Mouse (Mus musculus): ENCODE measurements around the gene Hist1h4b. TPM values are rescaled to one million over a fixed set of nuclear protein-coding genes. Genes with fewer than 3 reads are reported as not detected.
"Not testable (repeated sequence)": the region's sequence is repeated elsewhere in the genome, so short reads cannot be mapped to it uniquely, and the experiment has no call there.

Hist1h4b gene
- total and polyA plus RNA-seq, 2 experiments, result 63.4 TPM; not detected in 1

DNA sequence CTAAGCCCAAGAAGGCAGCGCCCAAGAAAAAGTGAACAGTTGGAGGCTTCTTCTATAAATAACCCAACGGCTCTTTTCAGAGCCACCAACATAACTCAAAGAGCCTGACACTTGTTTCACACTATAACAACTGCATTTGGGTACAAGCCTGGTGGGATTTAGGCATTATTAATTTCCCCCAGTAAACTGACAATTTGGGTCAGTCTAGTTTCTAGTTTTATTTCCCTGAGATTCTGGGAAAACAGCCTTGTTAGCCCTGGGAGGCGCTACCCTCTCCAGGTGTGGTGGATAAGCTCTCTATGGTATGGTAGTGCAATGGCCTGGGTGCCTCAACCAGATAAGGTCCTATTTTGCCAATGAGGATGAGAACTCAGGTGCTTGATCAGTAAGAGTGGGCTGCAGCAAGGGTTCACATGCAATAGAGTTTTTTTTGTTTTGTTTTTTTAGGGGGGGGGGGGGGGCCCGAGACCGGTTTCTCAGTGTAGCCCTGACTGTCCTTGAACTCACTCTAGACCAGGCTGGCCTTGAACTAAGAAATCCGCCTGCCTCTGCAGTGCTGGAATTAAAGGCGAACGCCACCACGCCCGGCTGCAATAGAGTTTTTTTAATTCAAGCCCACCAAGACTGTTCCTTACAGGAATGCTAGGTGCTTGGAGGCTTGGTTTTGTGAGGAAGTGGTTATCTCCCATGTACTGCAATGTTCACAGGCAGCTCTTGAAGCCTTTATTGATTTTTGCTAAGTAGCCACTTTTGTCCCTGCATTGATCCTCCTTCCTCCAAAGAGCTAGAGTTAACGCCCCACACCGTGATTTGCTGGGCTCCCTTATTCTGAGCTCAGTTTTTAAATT is 7.7 kb downstream of the Hist1h4b start:
- no peaks in the 10 kb centered on the region for H3K79me2 ChIP-seq (ENCODE audit: control insufficient read depth, insufficient read depth, low read length)
- H3K9ac ChIP-seq (ENCODE audit: low read depth, low read length), result no peak overlapping the region
- H3K4me3 ChIP-seq (ENCODE audit: insufficient read depth, low read depth, low read length), result no peak overlapping the region
- no peak for DNase-seq (ENCODE audit: extremely low read depth, low read depth, low spot score)
- peaks cover 14% of the 10 kb centered on the region; the same call in 1 of the 2 replicates for H3K4me1 ChIP-seq (ENCODE audit: control insufficient read depth, insufficient read depth, low read length)
- H3K27me3 ChIP-seq (ENCODE audit: control insufficient read depth, insufficient read depth, low read length), result no peaks in the 10 kb centered on the region
- H3K27ac ChIP-seq (replicated peaks; ENCODE audit: insufficient read depth, low read depth, low read length), result no peak overlapping the region
- H3K36me3 ChIP-seq (ENCODE audit: control insufficient read depth, insufficient read depth, low read length), result no peaks in the 10 kb centered on the region
- 57% methylated on average over 12 of the region's 12 CpGs for WGBS
- TF ChIP-seq CTCF (IDR thresholded peaks at IDR 0.05; ENCODE audit: low read depth, low read length), result no peak
- no peak for TF ChIP-seq POLR2A (IDR thresholded peaks at IDR 0.05; ENCODE audit: extremely low read depth, insufficient read depth, low read length)

- no peak overlapping the region for H3K9ac ChIP-seq (ENCODE audit: low read depth, low read length)
- TF ChIP-seq POLR2A (IDR thresholded peaks at IDR 0.05; ENCODE audit: extremely low read depth, insufficient read depth, low read length) (no peak), CTCF (IDR thresholded peaks at IDR 0.05; ENCODE audit: low read depth, low read length) (no peak)
- no peaks in the 10 kb centered on the region for H3K36me3 ChIP-seq (ENCODE audit: control insufficient read depth, insufficient read depth, low read length)
- H3K27ac ChIP-seq (replicated peaks; ENCODE audit: insufficient read depth, low read depth, low read length), result no peak overlapping the region
- peaks cover 12% of the 10 kb centered on the region; the same call in 1 of the 2 replicates for H3K4me1 ChIP-seq (ENCODE audit: control insufficient read depth, insufficient read depth, low read length)
- no peaks in the 10 kb centered on the region for H3K79me2 ChIP-seq (ENCODE audit: control insufficient read depth, insufficient read depth, low read length)
- no peaks in the 10 kb centered on the region for H3K27me3 ChIP-seq (ENCODE audit: control insufficient read depth, insufficient read depth, low read length)
- WGBS, result 92% methylated on average over 1 of the region's 1 CpGs
- no peak for DNase-seq (ENCODE audit: extremely low read depth, low read depth, low spot score)
- no peak overlapping the region for H3K4me3 ChIP-seq (ENCODE audit: insufficient read depth, low read depth, low read length)
Measured at GRCm38 (mm10) chr13:23765172-23765513, 8.3 kb downstream of the Hist1h4b start.

DNA sequence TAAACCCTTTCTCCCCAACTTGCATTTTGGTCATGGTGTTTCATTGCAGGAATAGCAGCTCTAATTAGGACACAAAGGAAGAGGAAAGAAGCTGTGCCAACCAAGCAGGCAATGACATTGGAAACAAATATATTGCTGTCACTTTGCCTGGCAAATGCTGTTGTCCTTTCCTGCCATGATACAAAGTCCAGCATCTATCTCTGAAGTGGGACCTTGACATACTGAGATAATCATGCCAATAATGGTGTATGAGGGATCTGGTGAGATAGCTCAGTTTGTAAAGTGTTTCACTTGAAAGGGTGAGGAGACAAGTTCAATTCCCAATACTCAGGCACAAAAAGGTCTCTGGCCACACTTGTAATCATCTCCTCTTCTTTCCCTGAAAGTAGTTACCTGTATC is 10.0 kb downstream of the Hist1h4b start:
- Histone ChIP-seq H3K79me2 (ENCODE audit: control insufficient read depth, insufficient read depth, low read length) (no peaks in the 10 kb centered on the region), H3K27me3 (ENCODE audit: control insufficient read depth, insufficient read depth, low read length) (no peaks in the 10 kb centered on the region), H3K4me1 (ENCODE audit: control insufficient read depth, insufficient read depth, low read length) (peaks cover 7% of the 10 kb centered on the region; the same call in 1 of the 2 replicates), H3K36me3 (ENCODE audit: control insufficient read depth, insufficient read depth, low read length) (no peaks in the 10 kb centered on the region), H3K9ac (ENCODE audit: low read depth, low read length) (no peak overlapping the region), H3K27ac (replicated peaks; ENCODE audit: insufficient read depth, low read depth, low read length) (no peak overlapping the region), H3K4me3 (ENCODE audit: insufficient read depth, low read depth, low read length) (no peak overlapping the region)
- TF ChIP-seq POLR2A (IDR thresholded peaks at IDR 0.05; ENCODE audit: extremely low read depth, insufficient read depth, low read length) (no peak), CTCF (IDR thresholded peaks at IDR 0.05; ENCODE audit: low read depth, low read length) (no peak)
- peak; percentile 91 for DNase-seq (ENCODE audit: extremely low read depth, low read depth, low spot score)

DNA sequence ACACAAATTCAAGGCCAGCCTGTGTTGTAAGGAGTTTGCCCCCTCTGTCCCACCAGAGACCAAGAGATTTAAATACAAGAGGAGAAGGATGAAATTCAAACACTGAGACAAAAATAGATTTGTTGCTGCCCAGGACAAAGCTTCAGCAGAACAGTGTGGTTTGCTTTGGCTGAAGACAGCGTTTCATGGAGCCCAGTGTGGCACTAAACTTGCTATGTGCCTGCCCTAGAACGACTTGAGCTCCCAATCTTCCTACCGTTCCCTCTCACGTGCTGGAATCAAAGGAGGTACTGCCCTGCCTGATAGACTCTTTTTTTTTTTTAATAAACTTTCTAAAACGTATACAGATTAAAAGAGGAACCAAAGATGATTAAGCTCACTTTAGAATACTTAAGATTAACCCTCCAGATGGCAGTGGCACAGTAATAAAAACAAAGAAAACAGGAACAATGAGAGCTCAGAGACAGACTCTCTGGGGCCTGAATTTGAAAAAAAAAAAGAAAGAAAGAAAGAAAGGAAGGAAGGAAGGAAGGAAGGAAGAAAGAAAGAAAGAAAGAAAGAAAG is 12.1 kb downstream of the Hist1h4b start:
- Histone ChIP-seq H3K27me3 (ENCODE audit: control insufficient read depth, insufficient read depth, low read length) (no peaks in the 10 kb centered on the region), H3K4me1 (ENCODE audit: control insufficient read depth, insufficient read depth, low read length) (peaks cover 7% of the 10 kb centered on the region; the same call in 1 of the 2 replicates), H3K36me3 (ENCODE audit: control insufficient read depth, insufficient read depth, low read length) (no peaks in the 10 kb centered on the region), H3K79me2 (ENCODE audit: control insufficient read depth, insufficient read depth, low read length) (no peaks in the 10 kb centered on the region), H3K9ac (ENCODE audit: low read depth, low read length) (no peak overlapping the region), H3K4me3 (ENCODE audit: insufficient read depth, low read depth, low read length) (no peak overlapping the region), H3K27ac (replicated peaks; ENCODE audit: insufficient read depth, low read depth, low read length) (no peak overlapping the region)
- no peak for DNase-seq (ENCODE audit: extremely low read depth, low read depth, low spot score)
- TF ChIP-seq POLR2A (IDR thresholded peaks at IDR 0.05; ENCODE audit: extremely low read depth, insufficient read depth, low read length), result no peak
- WGBS, result 69% methylated on average over 5 of the region's 5 CpGs

- not testable (repeated sequence) for H3K9ac ChIP-seq (ENCODE audit: low read depth, low read length)
- 95% methylated on average over 2 of the region's 2 CpGs for WGBS
Measured at GRCm38 (mm10) chr13:23769613-23770012, 12.8 kb downstream of the Hist1h4b start, which contains the start of gene Trim38. Gene Trim38, plus strand, starts transcription at chr13:23769913.

More at GRCm38 (mm10) chr13:23769613-23770012, 12.8 kb downstream of the Hist1h4b start, which contains the start of gene Trim38:
- not testable (repeated sequence) for H3K4me3 ChIP-seq (ENCODE audit: insufficient read depth, low read depth, low read length); H3K36me3 ChIP-seq (ENCODE audit: control insufficient read depth, insufficient read depth, low read length); H3K4me1 ChIP-seq (ENCODE audit: control insufficient read depth, insufficient read depth, low read length); H3K27ac ChIP-seq (replicated peaks; ENCODE audit: insufficient read depth, low read depth, low read length); DNase-seq (ENCODE audit: extremely low read depth, low read depth, low spot score); H3K27me3 ChIP-seq (ENCODE audit: control insufficient read depth, insufficient read depth, low read length); H3K79me2 ChIP-seq (ENCODE audit: control insufficient read depth, insufficient read depth, low read length)
